Mouse (Mus musculus) spleen, adult 2 months (tissue): ENCODE results near the gene Isg15.

Experiments
- CTCF ChIP-seq: fragments of 200-500 bp; IDR thresholded peaks from 2 replicates; pipeline ENCODE4 v1.5.1; 2011; ENCODE audit warnings: mild to moderate bottlenecking, inconsistent platforms; ENCODE audit not compliant: insufficient read depth, insufficient read length, insufficient replicate concordance; ENCODE audit errors: extremely low read depth
- POLR2A ChIP-seq: fragments of 200-500 bp; IDR thresholded peaks from 2 replicates; pipeline ENCODE4 v1.6.1; 2011; ENCODE audit warnings: low read depth, low read length, inconsistent platforms

- TF ChIP-seq POLR2A (no peak), CTCF (no peak)
These were observed 12.3 kb downstream of the Isg15 start for GRCm38 (mm10) chr4:156188162-156188810.
